Mouse (Mus musculus): ENCODE results near the gene Blcap.

DNA sequence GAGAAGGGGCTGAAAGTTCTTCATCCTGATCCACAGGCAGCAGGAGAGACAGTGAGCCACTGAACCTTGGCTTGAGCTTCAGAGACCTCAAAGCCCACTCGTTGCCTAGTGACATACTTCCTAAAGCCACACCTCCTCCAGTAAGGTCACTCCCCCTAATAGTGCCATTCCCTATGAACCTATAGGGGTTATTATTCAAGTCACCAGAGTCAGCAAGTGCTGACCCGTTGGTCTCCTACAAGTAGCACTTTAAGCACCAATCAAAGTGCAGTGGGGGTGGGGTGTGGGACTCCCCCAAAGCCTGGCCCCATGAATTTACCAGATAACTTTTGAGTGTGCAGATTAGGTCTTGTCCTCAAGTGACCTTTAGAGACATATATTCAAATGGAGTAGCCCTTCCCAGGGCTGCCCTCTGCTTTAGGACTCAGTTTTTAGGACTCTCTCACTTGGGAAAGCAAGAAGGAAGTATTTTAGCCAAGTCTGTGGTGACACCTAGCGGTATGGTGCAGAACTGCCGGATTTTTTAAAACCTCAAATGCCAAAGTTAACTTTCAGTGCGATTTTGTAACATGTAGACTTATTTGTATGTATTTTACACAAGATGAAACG, at the start of gene Blcap:
- TF ChIP-seq CTCF (conservative IDR thresholded peaks at IDR 0.05; ENCODE audit: low read length) (peak; percentile 87), NANOG (IDR thresholded peaks at IDR 0.05; ENCODE audit: borderline replicate concordance, low read length) (no peak)
